Comparison of ENCODE assay signal across 24 mouse cellular contexts in the genomic region with DNA sequence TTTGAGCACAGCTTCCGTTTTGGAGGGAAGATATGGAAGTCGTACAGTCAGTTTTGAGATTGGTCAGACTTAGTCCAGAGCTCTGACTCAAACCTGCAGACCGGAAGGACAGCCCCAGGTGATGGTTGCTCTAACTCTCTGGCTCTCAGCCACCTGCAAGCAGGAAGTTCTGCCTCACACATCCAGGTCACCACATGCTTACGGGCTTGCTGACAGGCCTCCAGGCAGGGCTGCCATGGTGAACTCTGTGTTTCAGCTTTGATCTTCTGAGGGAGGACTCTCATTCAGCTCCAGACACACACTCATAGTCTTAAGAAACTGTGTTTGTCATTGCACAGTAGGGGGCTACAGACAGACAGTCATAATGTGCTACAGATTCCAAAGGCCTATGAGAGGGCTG.
"Had no signal": no experiment of that assay in that cellular context is flagged by ENCODE, and none has a peak within 500 bp of the region (broad histone marks: within the 10 kb centered on the region; RNA-seq: fewer than 3 reads in every experiment).

No protein-coding gene starts in this region.

- H3K27me3 ChIP-seq: heart, embryonic 13.5 days; heart, embryonic 15.5 days; hindbrain, embryonic 13.5 days; hindbrain, embryonic 15.5 days; kidney, embryonic 15.5 days; limb, embryonic 13.5 days; limb, embryonic 15.5 days; liver, embryonic 12.5 days had no signal

- H3K4me2 ChIP-seq: heart, embryonic 11.5 days; heart, embryonic 13.5 days; heart, embryonic 15.5 days; hindbrain, embryonic 13.5 days; hindbrain, embryonic 15.5 days; kidney, embryonic 15.5 days; limb, embryonic 13.5 days; limb, embryonic 15.5 days; liver, embryonic 12.5 days had no signal

- DNase-seq: gastrocnemius, postnatal 14 days; gastrocnemius, postnatal 36 days; heart, adult 11 months; heart, adult 2 months; heart, postnatal 14 days; heart, postnatal 36 days; kidney, adult 11 months; kidney, adult 2 months; kidney, adult 9 months; kidney, postnatal 14 days; kidney, postnatal 36 days; layer of hippocampus, adult 9-11 months; layer of hippocampus, postnatal 36 days had no signal

- H3K36me3 ChIP-seq: heart, embryonic 13.5 days; heart, embryonic 15.5 days; hindbrain, embryonic 13.5 days; hindbrain, embryonic 15.5 days; kidney, embryonic 15.5 days; limb, embryonic 13.5 days; limb, embryonic 15.5 days; liver, embryonic 12.5 days had no signal

- H3K9ac ChIP-seq: heart, embryonic 13.5 days; heart, embryonic 15.5 days; hindbrain, embryonic 13.5 days; hindbrain, embryonic 15.5 days; kidney, embryonic 15.5 days; limb, embryonic 13.5 days; limb, embryonic 15.5 days; liver, embryonic 12.5 days had no signal

- H3K4me3 ChIP-seq: heart, adult 2 months; heart, embryonic 13.5 days; heart, embryonic 15.5 days; hindbrain, embryonic 13.5 days; hindbrain, embryonic 15.5 days; kidney, embryonic 15.5 days; limb, embryonic 13.5 days; limb, embryonic 15.5 days; liver, embryonic 12.5 days had no signal

- H3K27ac ChIP-seq: heart, adult 2 months; hindbrain, embryonic 13.5 days; hindbrain, embryonic 15.5 days; hindbrain, postnatal 0 days; kidney, embryonic 15.5 days; kidney, postnatal 0 days; limb, embryonic 13.5 days; liver, embryonic 12.5 days had no signal

- H3K9me3 ChIP-seq: heart, embryonic 13.5 days; heart, embryonic 15.5 days; hindbrain, embryonic 13.5 days; hindbrain, embryonic 15.5 days; kidney, embryonic 15.5 days; limb, embryonic 13.5 days; limb, embryonic 15.5 days; liver, embryonic 12.5 days had no signal
